Mouse (Mus musculus) hindbrain, embryonic 14.5 days (tissue): Measurements from ENCODE around the gene Oas1h. TPM values are rescaled to one million over a fixed set of nuclear protein-coding genes. Genes with fewer than 3 reads are reported as not detected.
"Not testable (repeated sequence)": the region's sequence is repeated elsewhere in the genome, so short reads cannot be mapped to it uniquely, and the experiment has no call there.

Experiments used
- ATAC-seq: fragments of 200-750 bp; cut with Nextera tagmentation; 2 replicates; pipeline ENCODE4 v1.8.0; 2017; ENCODE audit warnings: moderate number of reproducible peaks, mild to moderate bottlenecking, moderate TSS enrichment, moderate library complexity; ENCODE audit not compliant: low FRiP score
- DNase-seq: peaks from one replicate; pipeline ENCODE4 v3.0.0-alpha.2; 2015; ENCODE audit warnings: low spot score
- H3K27ac ChIP-seq: fragments of 300-500 bp; sonication (generic); 2 replicates; pipeline ENCODE4 v1.5.1; 2014; ENCODE audit warnings: mild to moderate bottlenecking, moderate library complexity
- H3K27me3 ChIP-seq: fragments of 300-500 bp; sonication (generic); 2 replicates; pipeline ENCODE4 v1.6.1; 2014; ENCODE audit warnings: mild to moderate bottlenecking, low read length, mixed read lengths; ENCODE audit not compliant: control insufficient read depth, insufficient read depth
- H3K36me3 ChIP-seq: fragments of 300-500 bp; sonication (generic); replicated peaks from 2 replicates; pipeline ENCODE4 v1.6.1; 2014; ENCODE audit not compliant: control insufficient read depth, insufficient read depth
- H3K4me1 ChIP-seq: fragments of 300-500 bp; sonication (generic); replicated peaks from 2 replicates; pipeline ENCODE4 v1.6.1; 2014; ENCODE audit warnings: antibody characterized with exemption, low read length, mixed read lengths; ENCODE audit not compliant: control insufficient read depth, insufficient read depth
- H3K4me2 ChIP-seq: fragments of 300-500 bp; sonication (generic); replicated peaks from 2 replicates; pipeline ENCODE4 v1.6.1; 2014; ENCODE audit warnings: mild to moderate bottlenecking, moderate library complexity
- H3K4me3 ChIP-seq: fragments of 300-500 bp; sonication (generic); replicated peaks from 2 replicates; pipeline ENCODE4 v1.5.1; 2014; ENCODE audit warnings: mild to moderate bottlenecking, low read length
- H3K9ac ChIP-seq: fragments of 300-500 bp; sonication (generic); 2 replicates; pipeline ENCODE4 v1.6.1; 2014
- H3K9me3 ChIP-seq: fragments of 300-500 bp; sonication (generic); 2 replicates; pipeline ENCODE4 v1.6.1; 2016; ENCODE audit warnings: low read length; ENCODE audit not compliant: control insufficient read depth
- WGBS: fragments of 180-500 bp; shearing (Covaris S2); extraction: QIAGEN DNeasy Blood & Tissue Kit; methylation state at CpG from one replicate; pipeline ENCODE4 v1.1.7; 2014; 5-methylcytosine and 5-hydroxymethylcytosine counted together
- polyA plus RNA-seq: library from polyadenylated mRNA; unstranded; fragments of >200 nt; fragmentation: Nextera tagmentation; extraction: Ambion mirVana; gene quantifications from 2 replicates; pipeline ENCODE4 v1.2.1, GENCODE M21; 2014

The Oas1h gene
- polyA plus RNA-seq, 1 experiment from 2014 or later: not detected

GRCm38 (mm10) chr5:120891566-120892242 is 30.5 kb downstream of the Oas1h start:
- not testable (repeated sequence) for H3K9me3 ChIP-seq, ATAC-seq, H3K27ac ChIP-seq, H3K4me1 ChIP-seq, H3K36me3 ChIP-seq, DNase-seq, H3K27me3 ChIP-seq, H3K9ac ChIP-seq, H3K4me2 ChIP-seq, H3K4me3 ChIP-seq
- WGBS: 86% methylated on average over 2 of the region's 2 CpGs

GRCm38 (mm10) chr5:120892243-120892660 is 31.0 kb downstream of the Oas1h start:
- no peaks in the 10 kb centered on the region for H3K36me3 ChIP-seq
- DNase-seq: no peak
- no peaks in the 10 kb centered on the region for H3K9me3 ChIP-seq
- H3K9ac ChIP-seq: no peak overlapping the region
- 79% methylated on average over 2 of the region's 2 CpGs for WGBS
- H3K4me1 ChIP-seq: no peaks in the 10 kb centered on the region
- no peak overlapping the region for H3K4me3 ChIP-seq
- no peak overlapping the region for H3K4me2 ChIP-seq
- H3K27me3 ChIP-seq: no peaks in the 10 kb centered on the region
- no peak for ATAC-seq
- H3K27ac ChIP-seq: no peak overlapping the region

- H3K27ac ChIP-seq, H3K4me3 ChIP-seq, H3K9ac ChIP-seq, ATAC-seq, H3K4me2 ChIP-seq, H3K9me3 ChIP-seq, H3K4me1 ChIP-seq, H3K27me3 ChIP-seq, H3K36me3 ChIP-seq, DNase-seq: not testable (repeated sequence)
- 98% methylated on average over 4 of the region's 4 CpGs for WGBS
These were observed 32.6 kb downstream of the Oas1h start for GRCm38 (mm10) chr5:120893866-120894265.

- H3K36me3 ChIP-seq, H3K9me3 ChIP-seq, H3K27me3 ChIP-seq, DNase-seq, ATAC-seq, H3K9ac ChIP-seq, H3K4me1 ChIP-seq, H3K4me2 ChIP-seq, H3K27ac ChIP-seq, H3K4me3 ChIP-seq: not testable (repeated sequence)
- 85% methylated on average over 2 of the region's 2 CpGs for WGBS
These were observed 33.5 kb downstream of the Oas1h start for GRCm38 (mm10) chr5:120894692-120895091.

GRCm38 (mm10) chr5:120895231-120895900 is 34.1 kb downstream of the Oas1h start:
- Histone ChIP-seq H3K4me1 (no peaks in the 10 kb centered on the region), H3K36me3 (no peaks in the 10 kb centered on the region), H3K9ac (no peak overlapping the region), H3K9me3 (0 out of 2 replicates have a peak, but pooled peaks cover 5% of the 10 kb centered on the region), H3K27me3 (no peaks in the 10 kb centered on the region), H3K4me2 (no peak overlapping the region), H3K27ac (no peak overlapping the region), H3K4me3 (no peak overlapping the region)
- WGBS: 76% methylated on average over 11 of the region's 11 CpGs
- DNase-seq (no peak), ATAC-seq (no peak)

GRCm38 (mm10) chr5:120898307-120898706 is 37.1 kb downstream of the Oas1h start:
- no peak overlapping the region for H3K9ac ChIP-seq
- H3K27ac ChIP-seq: no peak overlapping the region
- WGBS: 88% methylated on average over 6 of the region's 6 CpGs
- 0 out of 2 replicates have a peak, but pooled peaks cover 6% of the 10 kb centered on the region for H3K9me3 ChIP-seq
- no peak overlapping the region for H3K4me2 ChIP-seq
- no peak overlapping the region for H3K4me3 ChIP-seq
- no peak for ATAC-seq
- no peaks in the 10 kb centered on the region for H3K4me1 ChIP-seq
- no peaks in the 10 kb centered on the region for H3K27me3 ChIP-seq
- no peak for DNase-seq
- no peaks in the 10 kb centered on the region for H3K36me3 ChIP-seq

- Histone ChIP-seq H3K27ac (no peak overlapping the region), H3K27me3 (no peaks in the 10 kb centered on the region), H3K9ac (no peak overlapping the region), H3K9me3 (0 out of 2 replicates have a peak, but pooled peaks cover 6% of the 10 kb centered on the region), H3K36me3 (no peaks in the 10 kb centered on the region), H3K4me3 (no peak overlapping the region), H3K4me2 (no peak overlapping the region), H3K4me1 (no peaks in the 10 kb centered on the region)
- ATAC-seq (no peak), DNase-seq (no peak)
These were observed 37.5 kb downstream of the Oas1h start for GRCm38 (mm10) chr5:120898726-120899125.

GRCm38 (mm10) chr5:120900666-120901065 is 39.4 kb downstream of the Oas1h start:
- Histone ChIP-seq H3K4me2 (no peak overlapping the region), H3K4me1 (no peaks in the 10 kb centered on the region), H3K9ac (no peak overlapping the region), H3K9me3 (0 out of 2 replicates have a peak, but pooled peaks cover 6% of the 10 kb centered on the region), H3K27ac (no peak overlapping the region), H3K27me3 (no peaks in the 10 kb centered on the region), H3K4me3 (no peak overlapping the region), H3K36me3 (no peaks in the 10 kb centered on the region)
- DNase-seq: no peak
- no peak for ATAC-seq
- WGBS: 67% methylated on average over 1 of the region's 1 CpGs

- WGBS: 94% methylated on average over 5 of the region's 5 CpGs
- Histone ChIP-seq H3K4me3 (no peak overlapping the region), H3K27me3 (no peaks in the 10 kb centered on the region), H3K9me3 (0 out of 2 replicates have a peak, but pooled peaks cover 6% of the 10 kb centered on the region), H3K9ac (no peak overlapping the region), H3K4me2 (no peak overlapping the region), H3K4me1 (no peaks in the 10 kb centered on the region), H3K36me3 (no peaks in the 10 kb centered on the region), H3K27ac (no peak overlapping the region)
- no peak for ATAC-seq
- no peak for DNase-seq
These were observed 40.8 kb downstream of the Oas1h start for GRCm38 (mm10) chr5:120902056-120902455.
